ENCODE assay signal across 8 mouse cellular contexts in the genomic region with DNA sequence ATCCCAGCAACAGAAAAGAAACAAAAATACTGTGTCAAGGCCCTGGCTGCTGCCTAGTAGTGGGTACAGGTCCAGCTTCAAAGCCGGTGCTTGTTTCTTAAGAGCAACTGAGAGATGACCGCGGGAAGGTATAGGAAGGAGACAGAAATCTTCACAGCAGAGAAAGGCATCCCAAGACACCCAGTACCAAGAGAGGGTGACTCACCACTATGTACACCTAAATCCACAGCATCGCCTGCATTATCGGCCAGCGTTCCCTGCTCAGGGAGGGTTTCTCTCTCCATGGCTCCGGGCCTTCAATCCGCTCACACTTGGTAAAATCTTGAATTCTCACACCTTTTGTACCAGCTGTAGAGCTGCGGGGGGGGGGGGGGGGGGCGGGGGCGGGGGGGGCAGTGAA. TPM values are rescaled to one million over a fixed set of nuclear protein-coding genes. Genes with fewer than 3 reads are reported as not detected.
A peak's percentile ranks its signal among the peaks of the same experiment; 100 is the strongest.
DNase-seq lines count a peak whose midpoint lies in the region; ATAC-seq and TF ChIP-seq lines count a peak whose summit lies in the region.

Gene Nsmce4a (minus strand): TSS at position 298 of the 400 bp plus-strand sequence.

- 70% methylated on average over 11 of the region's 11 CpGs for WGBS in neural tube, embryonic 11.5 days
- 82% methylated on average over 8 of the region's 11 CpGs for WGBS in heart, embryonic 15.5 days

- H3K27me3 ChIP-seq in neural tube, embryonic 11.5 days (ENCODE audit: control insufficient read depth, insufficient read depth, low read length): no peaks in the 10 kb centered on the region
- no peaks in the 10 kb centered on the region for H3K27me3 ChIP-seq in heart, embryonic 15.5 days
- H3K27me3 ChIP-seq in myocyte (ENCODE audit: control insufficient read depth, insufficient read depth, insufficient read length): no peaks in the 10 kb centered on the region

- H3K4me2 ChIP-seq in neural tube, embryonic 11.5 days (ENCODE audit: low read depth): no peak within 1 kb of the TSS
- H3K4me2 ChIP-seq in heart, embryonic 15.5 days: no peak within 1 kb of the TSS
- no peak within 1 kb of the TSS for H3K4me2 ChIP-seq in myocyte (ENCODE audit: low read depth)

- no peaks in the 10 kb centered on the region for H3K9me3 ChIP-seq in neural tube, embryonic 11.5 days (ENCODE audit: control insufficient read depth, low read length)
- no peaks in the 10 kb centered on the region for H3K9me3 ChIP-seq in heart, embryonic 15.5 days (replicated peaks)

- DNase-seq in neural tube, embryonic 11.5 days (ENCODE audit: low spot score): no peak
- DNase-seq in neural tube, embryonic 10.5 days (ENCODE audit: extremely low spot score, low spot score): no peak
- no peak for DNase-seq in left cerebral cortex, postnatal 25 days (ENCODE audit: low spot score in 2 of 2)
- no peak for DNase-seq in right cerebral cortex, postnatal 36 days (ENCODE audit: low spot score in 2 of 2)
- DNase-seq in Muller cell, postnatal 12 days (ENCODE audit: inconsistent ontology term): no peak

- no peaks in the 10 kb centered on the region for H3K36me3 ChIP-seq in neural tube, embryonic 11.5 days (ENCODE audit: control insufficient read depth, insufficient read depth, low read length)
- H3K36me3 ChIP-seq in heart, embryonic 15.5 days: no peaks in the 10 kb centered on the region
- no peaks in the 10 kb centered on the region for H3K36me3 ChIP-seq in myocyte (ENCODE audit: control insufficient read depth, insufficient read depth)

- no peaks in the 10 kb centered on the region for H3K79me2 ChIP-seq in myocyte (ENCODE audit: control insufficient read depth, insufficient read depth)

- intact Hi-C loops in left cerebral cortex, postnatal 25 days (cut with DNase I): no loop called here

- TF ChIP-seq CTCF in embryonic fibroblast, embryonic 13.5 days (IDR thresholded peaks at IDR 0.05; ENCODE audit: borderline replicate concordance, insufficient read depth, low read length): no peak

- no peak for ATAC-seq in neural tube, embryonic 11.5 days (ENCODE audit: insufficient read depth, low FRiP score, low TSS enrichment)
- ATAC-seq in heart, embryonic 15.5 days (replicated peaks; ENCODE audit: insufficient number of reproducible peaks, insufficient read depth, low FRiP score, low read depth): no peak

- no peak for TF ChIP-seq POLR2A in embryonic fibroblast, embryonic 13.5 days (IDR thresholded peaks at IDR 0.05; ENCODE audit: low read depth, low read length)
- no peak for TF ChIP-seq POLR2A in myocyte (IDR thresholded peaks at IDR 0.05; ENCODE audit: insufficient read length, low read depth)

- H3ac ChIP-seq in myocyte (ENCODE audit: control insufficient read depth, insufficient read length): no peak within 1 kb of the TSS

- H3K4me1 ChIP-seq in neural tube, embryonic 11.5 days (ENCODE audit: control insufficient read depth, insufficient read depth, low read length): no peaks in the 10 kb centered on the region
- H3K4me1 ChIP-seq in embryonic fibroblast, embryonic 13.5 days (ENCODE audit: control insufficient read depth, insufficient read depth, low read length): 0 out of 2 replicates have a peak, but pooled peaks cover 5% of the 10 kb centered on the region
- H3K4me1 ChIP-seq in heart, embryonic 15.5 days (replicated peaks): peaks cover 23% of the 10 kb centered on the region

- no peak within 1 kb of the TSS for H3K4me3 ChIP-seq in neural tube, embryonic 11.5 days (ENCODE audit: low read depth, low read length)
- H3K4me3 ChIP-seq in embryonic fibroblast, embryonic 13.5 days (ENCODE audit: insufficient read depth, low read length): no peak within 1 kb of the TSS
- no peak within 1 kb of the TSS for H3K4me3 ChIP-seq in heart, embryonic 15.5 days
- no peak within 1 kb of the TSS for H3K4me3 ChIP-seq in myocyte

- H3K27ac ChIP-seq in neural tube, embryonic 11.5 days (ENCODE audit: low read depth, low read length): no peak within 1 kb of the TSS
- no peak within 1 kb of the TSS for H3K27ac ChIP-seq in embryonic fibroblast, embryonic 13.5 days (ENCODE audit: insufficient read depth, low read length)
- H3K27ac ChIP-seq in heart, embryonic 15.5 days: peak within 1 kb of the TSS; percentile 61

- no peak within 1 kb of the TSS for H3K9ac ChIP-seq in neural tube, embryonic 11.5 days (ENCODE audit: low read length)
- no peak within 1 kb of the TSS for H3K9ac ChIP-seq in heart, embryonic 15.5 days

TF ChIP-seq in myocyte, 11 proteins besides CTCF, POLR2A, EP300 and RAD21:
- TF ChIP-seq TCF3 (IDR thresholded peaks at IDR 0.05; ENCODE audit: insufficient read length, low read depth) (no peak), MAX (IDR thresholded peaks at IDR 0.05; ENCODE audit: low read depth) (no peak), SRF (IDR thresholded peaks at IDR 0.05; ENCODE audit: control insufficient read depth, insufficient read length, low read depth) (no peak)

RNA-seq across cellular contexts. Expression of gene Nsmce4a, which starts in this region (rescaled TPM):
- 189 and 194 TPM in 2 replicates for polyA plus RNA-seq in neural tube, embryonic 11.5 days (2014; fragmentation: Nextera tagmentation; extraction: Ambion mirVana)
- polyA plus RNA-seq in embryonic fibroblast, embryonic 13.5 days (2011; ENCODE audit: insufficient read length, low read depth, missing spikeins): 55.1 and 67.9 TPM in 2 replicates
- polyA plus RNA-seq in heart, embryonic 15.5 days (2015; fragmentation: Nextera tagmentation; extraction: Ambion mirVana): 115 and 118 TPM in 2 replicates
- total RNA-seq in left cerebral cortex, postnatal 25 days (2021): 10 to 100 TPM; 31.9 to 34.9 TPM
- polyA plus RNA-seq in myocyte (2012; fragmentation: generic; extraction: Trizol): 24.4 TPM
